Mouse (Mus musculus): ENCODE measurements around the gene Ssbp3. TPM values are rescaled to one million over a fixed set of nuclear protein-coding genes. Genes with fewer than 3 reads are reported as not detected.
A peak's percentile ranks its signal among the peaks of the same experiment; 100 is the strongest.

Gene Ssbp3
- polyA plus RNA-seq, 1 experiment from 2014 or later, result 119 TPM

DNA sequence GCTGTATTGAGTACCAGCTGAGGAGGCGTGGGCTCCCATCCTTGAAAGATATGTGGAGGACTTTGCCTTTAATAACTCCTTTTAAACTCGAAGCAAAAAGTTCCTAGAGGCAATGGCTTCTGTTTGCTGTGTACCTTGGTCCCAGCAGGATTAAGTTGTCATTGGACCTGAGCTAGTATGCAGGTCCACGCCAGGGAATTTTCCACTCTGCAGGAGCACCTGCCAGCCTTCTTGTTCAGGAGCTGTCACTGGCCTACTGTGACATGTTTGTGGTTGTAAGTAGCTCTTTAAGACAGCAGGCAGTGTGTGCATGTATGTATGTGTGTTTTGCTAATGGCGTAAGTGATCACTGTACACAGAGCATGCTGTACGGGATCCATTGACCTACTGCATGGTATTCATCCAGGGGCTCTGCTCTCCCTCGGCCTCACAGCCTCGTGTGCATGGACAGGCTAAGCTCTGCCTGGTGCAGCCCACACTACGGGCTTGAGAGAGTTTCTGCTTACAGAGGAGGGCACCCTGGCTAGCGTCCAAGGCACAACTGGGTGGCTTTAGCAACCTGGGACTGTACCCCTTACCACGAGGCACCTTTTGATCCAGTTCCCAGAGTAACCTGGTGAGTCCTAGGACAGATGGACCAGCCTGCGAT, 92.1 kb downstream of the Ssbp3 start:
- 0 out of 2 replicates have a peak overlapping the region, but pooled peaks have one; percentile 23 for H3K27ac ChIP-seq (replicated peaks)
- H3K36me3 ChIP-seq, result peaks cover 27% of the 10 kb centered on the region
- peaks cover 60% of the 10 kb centered on the region for H3K4me1 ChIP-seq
- no peak overlapping the region for H3K4me3 ChIP-seq
- H3K27me3 ChIP-seq (ENCODE audit: low read depth, poor library complexity, severe bottlenecking), result no peaks in the 10 kb centered on the region
- DNase-seq (ENCODE audit: low spot score), result no peak
- whole genome bisulfite sequencing, result 81% methylated on average over 11 of the region's 11 CpGs
- no peaks in the 10 kb centered on the region for H3K9me3 ChIP-seq (replicated peaks)

DNA sequence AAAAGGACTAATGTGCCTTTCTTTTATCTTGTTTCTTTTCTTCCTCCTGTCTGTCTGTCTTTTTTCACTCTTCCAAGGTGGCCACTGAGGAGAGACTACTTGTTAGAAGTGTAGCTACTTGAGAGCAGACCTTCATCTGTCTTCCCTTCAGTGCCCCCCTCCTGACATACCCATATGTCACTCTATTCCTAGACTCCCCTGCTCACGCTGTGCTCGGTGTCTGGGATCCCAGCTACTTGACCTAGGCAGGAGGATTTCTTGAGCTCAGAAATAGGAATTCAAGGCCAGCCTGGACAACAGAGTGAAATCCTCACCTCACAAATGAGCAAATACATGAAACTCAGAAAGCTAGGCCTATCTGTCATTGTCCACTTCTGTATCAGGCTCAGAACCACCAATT, 92.7 kb downstream of the Ssbp3 start:
- 75% methylated on average over 2 of the region's 2 CpGs for WGBS
- H3K27ac ChIP-seq (replicated peaks), result no peak overlapping the region
- no peaks in the 10 kb centered on the region for H3K27me3 ChIP-seq (ENCODE audit: low read depth, poor library complexity, severe bottlenecking)
- no peak overlapping the region for H3K4me3 ChIP-seq
- peaks cover 27% of the 10 kb centered on the region for H3K36me3 ChIP-seq
- no peak for DNase-seq (ENCODE audit: low spot score)
- peaks cover 54% of the 10 kb centered on the region for H3K4me1 ChIP-seq
- no peaks in the 10 kb centered on the region for H3K9me3 ChIP-seq (replicated peaks)

GRCm38 (mm10) chr4:107003786-107004185, 93.3 kb downstream of the Ssbp3 start:
- no peak for DNase-seq (ENCODE audit: low spot score)
- Histone ChIP-seq H3K4me3 (no peak overlapping the region), H3K36me3 (peaks cover 27% of the 10 kb centered on the region), H3K27ac (replicated peaks) (no peak overlapping the region), H3K27me3 (ENCODE audit: low read depth, poor library complexity, severe bottlenecking) (no peaks in the 10 kb centered on the region), H3K4me1 (peaks cover 54% of the 10 kb centered on the region), H3K9me3 (replicated peaks) (no peaks in the 10 kb centered on the region)
- 65% methylated on average over 3 of the region's 3 CpGs for WGBS

DNA sequence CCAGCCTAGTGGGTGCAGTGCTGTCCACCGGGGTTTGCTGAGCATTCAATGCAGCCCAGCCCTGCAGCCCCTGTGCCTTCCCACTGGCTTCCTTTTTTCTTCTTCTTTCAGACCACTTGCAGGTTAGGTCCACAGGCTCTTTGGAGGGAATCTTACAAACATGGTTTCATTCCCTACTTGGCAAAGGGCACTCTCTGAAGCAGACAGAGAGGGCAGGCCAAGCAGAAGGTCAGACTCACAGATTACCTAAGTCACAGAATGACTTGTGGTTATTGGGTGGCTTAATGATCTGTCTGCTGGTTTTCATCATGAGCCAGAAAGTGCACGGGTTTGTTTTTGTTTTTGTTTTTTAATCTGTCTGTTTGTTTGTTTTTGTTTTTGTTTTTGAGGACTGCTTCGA, 93.8 kb downstream of the Ssbp3 start:
- no peaks in the 10 kb centered on the region for H3K9me3 ChIP-seq (replicated peaks)
- 77% methylated on average over 3 of the region's 3 CpGs for WGBS
- H3K4me1 ChIP-seq, result peaks cover 50% of the 10 kb centered on the region
- H3K36me3 ChIP-seq, result peaks cover 27% of the 10 kb centered on the region
- DNase-seq (ENCODE audit: low spot score), result no peak
- H3K27ac ChIP-seq (replicated peaks), result no peak overlapping the region
- no peak overlapping the region for H3K4me3 ChIP-seq
- H3K27me3 ChIP-seq (ENCODE audit: low read depth, poor library complexity, severe bottlenecking), result no peaks in the 10 kb centered on the region

- Histone ChIP-seq H3K36me3 (peaks cover 31% of the 10 kb centered on the region), H3K4me3 (no peak overlapping the region), H3K4me1 (peaks cover 42% of the 10 kb centered on the region), H3K27ac (replicated peaks) (no peak overlapping the region), H3K27me3 (ENCODE audit: low read depth, poor library complexity, severe bottlenecking) (no peaks in the 10 kb centered on the region), H3K9me3 (replicated peaks) (no peaks in the 10 kb centered on the region)
- DNase-seq (ENCODE audit: low spot score), result no peak
- 88% methylated on average over 5 of the region's 5 CpGs for WGBS
Measured at GRCm38 (mm10) chr4:107005166-107005565, 94.7 kb downstream of the Ssbp3 start.

- Histone ChIP-seq H3K27me3 (ENCODE audit: low read depth, poor library complexity, severe bottlenecking) (no peaks in the 10 kb centered on the region), H3K4me3 (no peak overlapping the region), H3K9me3 (replicated peaks) (no peaks in the 10 kb centered on the region), H3K27ac (replicated peaks) (no peak overlapping the region), H3K36me3 (peaks cover 40% of the 10 kb centered on the region), H3K4me1 (peaks cover 32% of the 10 kb centered on the region)
- WGBS, result 86% methylated on average over 4 of the region's 4 CpGs
- no peak for DNase-seq (ENCODE audit: low spot score)
Measured at GRCm38 (mm10) chr4:107006229-107006628, 95.7 kb downstream of the Ssbp3 start.

GRCm38 (mm10) chr4:107006807-107007206, 96.3 kb downstream of the Ssbp3 start:
- Histone ChIP-seq H3K27me3 (ENCODE audit: low read depth, poor library complexity, severe bottlenecking) (no peaks in the 10 kb centered on the region), H3K27ac (replicated peaks) (no peak overlapping the region), H3K4me3 (no peak overlapping the region), H3K4me1 (peaks cover 28% of the 10 kb centered on the region), H3K9me3 (replicated peaks) (no peaks in the 10 kb centered on the region), H3K36me3 (peaks cover 44% of the 10 kb centered on the region)
- DNase-seq (ENCODE audit: low spot score), result no peak
- WGBS, result 94% methylated on average over 6 of the region's 6 CpGs

DNA sequence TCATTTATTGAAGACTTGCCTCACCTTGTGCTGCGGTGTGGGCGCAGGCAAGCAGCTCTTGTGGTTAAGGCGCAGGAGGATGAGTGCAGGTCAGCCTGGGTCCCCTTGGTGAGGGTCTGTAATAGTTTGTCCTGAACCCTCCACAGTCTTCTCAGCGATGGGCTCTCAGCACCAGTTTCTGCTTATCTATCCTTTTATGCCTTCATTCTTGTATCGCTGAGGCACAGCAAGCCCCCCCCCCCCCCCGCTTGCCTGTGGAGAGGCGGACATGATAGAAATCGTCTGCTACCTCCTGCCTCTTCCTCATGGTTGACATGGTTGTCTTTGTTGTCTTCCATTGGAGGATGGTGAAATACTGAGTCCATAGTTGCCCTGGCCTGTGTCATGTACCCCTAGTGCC, 96.9 kb downstream of the Ssbp3 start:
- H3K4me3 ChIP-seq, result no peak overlapping the region
- 94% methylated on average over 8 of the region's 8 CpGs for whole genome bisulfite sequencing
- H3K27me3 ChIP-seq (ENCODE audit: low read depth, poor library complexity, severe bottlenecking), result no peaks in the 10 kb centered on the region
- no peaks in the 10 kb centered on the region for H3K9me3 ChIP-seq (replicated peaks)
- no peak overlapping the region for H3K27ac ChIP-seq (replicated peaks)
- peaks cover 28% of the 10 kb centered on the region for H3K4me1 ChIP-seq
- peaks cover 50% of the 10 kb centered on the region for H3K36me3 ChIP-seq
- no peak for DNase-seq (ENCODE audit: low spot score)

- Histone ChIP-seq H3K9me3 (replicated peaks) (no peaks in the 10 kb centered on the region), H3K36me3 (peaks cover 53% of the 10 kb centered on the region), H3K4me3 (no peak overlapping the region), H3K27ac (replicated peaks) (no peak overlapping the region), H3K27me3 (ENCODE audit: low read depth, poor library complexity, severe bottlenecking) (no peaks in the 10 kb centered on the region), H3K4me1 (peaks cover 28% of the 10 kb centered on the region)
- no peak for DNase-seq (ENCODE audit: low spot score)
- 92% methylated on average over 2 of the region's 2 CpGs for WGBS
Measured at GRCm38 (mm10) chr4:107008161-107008560, 97.7 kb downstream of the Ssbp3 start.

- DNase-seq (ENCODE audit: low spot score), result no peak
- WGBS, result 94% methylated on average over 7 of the region's 7 CpGs
- H3K36me3 ChIP-seq, result peaks cover 64% of the 10 kb centered on the region
- H3K9me3 ChIP-seq (replicated peaks), result no peaks in the 10 kb centered on the region
- no peak overlapping the region for H3K27ac ChIP-seq (replicated peaks)
- H3K4me1 ChIP-seq, result peaks cover 29% of the 10 kb centered on the region
- no peaks in the 10 kb centered on the region for H3K27me3 ChIP-seq (ENCODE audit: low read depth, poor library complexity, severe bottlenecking)
- H3K4me3 ChIP-seq, result no peak overlapping the region
Measured at GRCm38 (mm10) chr4:107009548-107009947, 99.0 kb downstream of the Ssbp3 start.

- no peaks in the 10 kb centered on the region for H3K9me3 ChIP-seq (replicated peaks)
- no peak for DNase-seq (ENCODE audit: low spot score)
- no peak overlapping the region for H3K27ac ChIP-seq (replicated peaks)
- 91% methylated on average over 8 of the region's 8 CpGs for WGBS
- H3K27me3 ChIP-seq (ENCODE audit: low read depth, poor library complexity, severe bottlenecking), result no peaks in the 10 kb centered on the region
- H3K36me3 ChIP-seq, result peaks cover 76% of the 10 kb centered on the region
- H3K4me3 ChIP-seq, result no peak overlapping the region
- H3K4me1 ChIP-seq, result peaks cover 48% of the 10 kb centered on the region
Measured at GRCm38 (mm10) chr4:107011325-107012004, 101.0 kb downstream of the Ssbp3 start.

GRCm38 (mm10) chr4:107012005-107012478, 101.5 kb downstream of the Ssbp3 start:
- Histone ChIP-seq H3K27ac (replicated peaks) (no peak overlapping the region), H3K36me3 (peaks cover 72% of the 10 kb centered on the region), H3K9me3 (replicated peaks) (no peaks in the 10 kb centered on the region), H3K27me3 (ENCODE audit: low read depth, poor library complexity, severe bottlenecking) (no peaks in the 10 kb centered on the region), H3K4me1 (peaks cover 54% of the 10 kb centered on the region), H3K4me3 (no peak overlapping the region)
- no peak for DNase-seq (ENCODE audit: low spot score)
- WGBS, result 81% methylated on average over 13 of the region's 13 CpGs

- H3K27me3 ChIP-seq (ENCODE audit: low read depth, poor library complexity, severe bottlenecking), result no peaks in the 10 kb centered on the region
- no peaks in the 10 kb centered on the region for H3K9me3 ChIP-seq (replicated peaks)
- 91% methylated on average over 3 of the region's 3 CpGs for WGBS
- DNase-seq (ENCODE audit: low spot score), result no peak
- H3K4me1 ChIP-seq, result peaks cover 59% of the 10 kb centered on the region
- H3K4me3 ChIP-seq, result no peak overlapping the region
- H3K27ac ChIP-seq (replicated peaks), result no peak overlapping the region
- peaks cover 73% of the 10 kb centered on the region for H3K36me3 ChIP-seq
Measured at GRCm38 (mm10) chr4:107012574-107012973, 102.1 kb downstream of the Ssbp3 start.

Data from midbrain, embryonic 10.5 days (tissue).